Mouse (Mus musculus) frontal cortex, postnatal 14 days (tissue): ENCODE results near the gene Parvb.
A peak's percentile ranks its signal among the peaks of the same experiment; 100 is the strongest.

Source experiments
- DNase-seq, 2 experiments: peaks; one replicate each; pipeline ENCODE4 v3.0.0; 2022; ENCODE audit warnings: low spot score in 2 of 2

Gene Parvb

DNA sequence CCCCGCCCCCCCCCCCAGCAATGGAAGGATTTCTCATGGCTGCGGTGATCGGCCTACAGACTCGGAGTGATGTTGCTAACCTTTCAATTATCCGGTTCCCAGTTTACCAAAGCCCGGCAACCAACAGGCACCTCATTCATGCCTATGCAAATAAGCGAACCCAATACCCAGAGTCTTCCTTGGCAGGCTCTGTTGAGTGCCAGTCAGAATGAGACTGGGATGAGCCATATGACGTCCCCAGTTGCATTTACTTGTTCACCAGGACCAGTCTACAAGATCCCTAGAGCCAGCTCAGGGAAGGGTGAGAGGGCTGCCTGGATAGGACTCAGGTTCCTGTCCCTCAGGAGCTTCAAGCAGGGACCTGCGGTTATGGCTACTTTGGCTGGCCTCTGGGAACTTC, 62.5 kb downstream of the Parvb start:
- DNase-seq = no peak

DNA sequence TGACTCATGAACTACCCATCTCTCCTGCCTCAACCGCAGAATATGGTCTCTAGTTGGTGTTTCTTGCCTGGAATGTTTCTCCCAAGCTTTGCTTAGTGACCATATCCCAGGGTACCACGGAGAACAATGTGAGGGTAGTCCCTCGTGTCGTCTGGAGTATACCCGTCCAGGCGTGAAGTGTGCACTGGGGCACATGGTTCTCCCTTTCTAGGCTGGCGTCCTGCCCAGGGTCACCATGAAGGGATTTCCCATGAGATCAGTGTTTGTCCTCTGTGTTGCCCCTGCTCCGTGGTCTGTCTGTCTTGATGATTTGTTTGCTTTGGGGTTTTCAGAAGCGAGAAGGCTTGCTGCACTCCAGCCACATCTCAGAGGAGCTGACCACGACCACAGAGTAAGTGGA, 63.4 kb downstream of the Parvb start:
- DNase-seq = no peak

DNA sequence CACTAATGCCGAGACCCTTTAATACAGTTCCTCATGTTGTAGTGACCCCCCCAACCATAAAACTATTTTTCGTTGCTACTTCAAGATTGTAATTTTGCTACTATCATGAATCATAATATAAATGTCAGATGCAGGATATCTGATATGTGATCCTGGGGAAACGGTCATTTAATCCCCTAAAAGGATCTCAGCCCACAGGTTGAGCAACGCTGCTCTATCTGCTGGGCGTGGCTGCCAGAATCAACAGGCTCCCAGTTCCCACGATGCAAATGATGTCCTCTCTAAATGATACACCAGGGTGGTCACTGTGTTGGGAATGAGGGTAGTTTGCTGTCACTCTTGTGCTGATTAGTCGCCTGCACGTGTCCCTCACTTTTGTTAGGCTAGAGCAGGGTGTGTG, 65.6 kb downstream of the Parvb start:
- no peak for DNase-seq

DNA sequence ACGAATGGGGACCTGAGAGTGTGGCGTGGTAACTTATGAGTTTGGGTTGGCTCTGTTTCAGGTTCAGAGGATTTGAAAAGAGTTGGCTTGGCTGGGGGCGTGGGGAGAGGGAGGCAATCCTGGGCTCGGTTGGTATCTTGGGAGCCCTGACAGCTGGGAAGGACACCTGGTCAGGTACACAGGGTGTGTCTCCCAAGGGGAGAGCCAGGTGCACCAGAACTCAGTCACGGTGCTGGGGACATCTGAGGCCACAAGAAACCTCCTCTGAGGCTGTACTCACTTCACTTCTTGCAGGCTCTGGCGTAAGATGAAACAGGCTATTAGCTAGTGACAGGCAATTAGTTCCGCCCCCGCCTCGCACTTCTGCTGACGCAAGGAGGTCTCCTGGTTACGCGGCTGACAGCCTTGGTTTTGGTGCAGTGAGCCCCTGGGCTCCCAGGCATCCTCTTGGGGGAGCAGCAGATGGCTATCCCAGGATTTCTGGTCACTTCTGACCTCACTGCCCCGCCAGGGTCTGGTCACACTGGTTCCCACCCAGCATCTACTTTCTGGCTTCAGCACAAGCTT, 67.0 kb downstream of the Parvb start:
- peak; percentile 40 to 62 for DNase-seq

DNA sequence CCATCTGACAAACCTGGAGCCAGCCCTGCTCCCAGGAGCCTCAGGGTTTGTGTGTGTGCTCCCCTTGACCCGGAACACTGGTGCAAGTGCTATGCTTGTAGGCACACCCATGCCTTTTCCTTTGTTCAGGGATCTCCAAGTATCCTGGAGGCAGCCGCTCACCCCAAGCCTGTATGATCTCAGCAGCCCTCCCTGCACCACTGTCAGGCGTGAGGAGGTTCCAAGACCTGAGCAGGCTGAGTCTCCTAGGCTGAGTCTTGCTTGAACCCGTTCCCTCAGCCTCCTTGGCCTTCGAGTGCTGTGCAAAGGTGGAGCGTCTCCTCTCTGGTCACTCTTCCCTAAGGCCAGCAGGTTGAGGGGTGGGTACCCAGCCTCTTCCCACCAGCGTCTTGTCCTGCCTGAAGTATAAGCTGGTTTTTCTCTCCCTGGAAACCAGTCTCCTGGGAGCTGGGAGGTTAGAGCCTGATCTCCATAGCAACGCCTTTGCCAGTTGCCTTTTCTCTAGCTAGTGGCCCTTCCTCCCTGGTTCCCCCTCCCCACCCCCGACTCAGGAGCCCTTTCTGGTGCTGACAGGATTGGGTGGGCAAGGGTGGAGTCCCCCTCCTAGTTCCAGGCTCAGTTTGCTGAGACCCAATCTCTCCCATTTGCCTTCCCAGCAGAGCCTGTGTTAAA, 68.0 kb downstream of the Parvb start:
- no peak for DNase-seq

DNA sequence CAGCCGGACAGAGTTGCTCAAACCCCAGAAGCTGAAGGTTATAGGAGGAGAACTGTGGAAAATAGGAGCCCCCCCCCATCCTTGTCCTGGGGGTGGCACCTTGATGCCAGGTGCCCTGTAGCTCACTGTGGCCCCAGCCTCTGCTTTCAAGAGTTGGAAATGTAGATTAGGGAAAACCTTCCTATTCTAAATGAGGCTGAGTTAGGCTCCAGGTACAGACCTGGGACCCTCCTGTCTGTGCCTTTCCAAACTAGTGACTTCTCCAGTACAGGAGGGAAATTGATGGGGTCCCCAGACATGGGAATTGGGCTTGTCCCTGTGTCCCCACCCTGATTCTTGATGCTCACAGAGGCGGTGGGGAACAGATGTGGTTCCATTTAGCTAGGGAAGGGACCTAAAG, 68.7 kb downstream of the Parvb start:
- DNase-seq = no peak

DNA sequence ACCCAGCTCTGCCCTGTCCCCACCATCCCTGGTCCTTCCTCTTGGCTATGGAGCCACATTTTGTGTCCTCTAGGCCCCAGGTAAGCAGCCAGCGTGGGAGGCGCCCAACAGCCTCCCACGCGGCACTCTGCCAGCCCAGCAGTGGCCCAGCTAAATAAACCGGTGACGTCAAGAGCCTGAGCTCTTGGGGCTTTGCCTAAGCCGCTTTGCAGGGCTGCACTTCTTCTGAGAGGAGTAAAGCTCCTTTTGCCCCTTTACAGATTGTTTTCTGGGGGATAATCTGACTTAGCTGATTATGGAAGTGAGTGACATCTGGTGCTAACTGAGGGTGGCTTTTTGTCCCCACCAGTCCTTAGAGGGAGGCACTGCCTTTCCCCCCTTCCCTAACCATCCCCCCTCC, 69.2 kb downstream of the Parvb start:
- DNase-seq = no peak

DNA sequence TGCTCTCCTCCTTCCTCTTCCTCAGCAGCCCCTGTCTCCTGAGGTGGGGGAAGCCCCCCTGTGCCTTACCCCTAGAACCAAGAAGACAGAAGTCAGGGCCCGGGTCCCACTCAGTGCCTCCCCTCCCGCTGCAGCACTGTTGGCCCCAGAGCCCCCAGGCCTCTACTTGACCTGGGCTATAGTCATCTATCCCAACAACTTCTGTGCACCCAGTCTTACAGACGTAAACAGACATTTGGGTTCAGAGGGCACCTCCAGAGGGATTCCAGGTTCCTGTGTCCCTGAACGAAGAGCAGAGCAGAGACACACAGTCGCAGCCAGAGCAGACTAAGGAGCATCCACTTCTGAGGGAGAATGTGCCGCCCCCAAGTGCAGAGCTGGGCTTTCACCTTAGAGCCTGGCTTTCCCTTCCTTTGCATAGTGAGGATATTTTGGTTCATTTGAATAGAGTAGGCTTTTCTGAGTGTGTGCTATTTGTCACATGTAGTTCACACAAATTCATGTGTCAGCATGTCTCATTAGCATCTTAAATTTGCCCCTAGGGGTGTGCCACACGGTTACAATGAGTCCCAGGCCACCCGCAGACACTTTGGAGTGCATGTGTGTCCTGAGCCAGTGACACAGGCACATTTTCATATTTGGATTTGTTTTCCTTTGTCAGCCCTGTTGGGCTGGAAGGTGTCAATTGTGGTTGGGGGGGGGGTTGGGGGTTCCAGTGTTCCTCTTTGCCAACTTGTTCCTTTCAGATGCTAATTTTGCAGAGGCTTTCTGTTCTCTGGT, 70.0 kb downstream of the Parvb start:
- DNase-seq = no peak

DNA sequence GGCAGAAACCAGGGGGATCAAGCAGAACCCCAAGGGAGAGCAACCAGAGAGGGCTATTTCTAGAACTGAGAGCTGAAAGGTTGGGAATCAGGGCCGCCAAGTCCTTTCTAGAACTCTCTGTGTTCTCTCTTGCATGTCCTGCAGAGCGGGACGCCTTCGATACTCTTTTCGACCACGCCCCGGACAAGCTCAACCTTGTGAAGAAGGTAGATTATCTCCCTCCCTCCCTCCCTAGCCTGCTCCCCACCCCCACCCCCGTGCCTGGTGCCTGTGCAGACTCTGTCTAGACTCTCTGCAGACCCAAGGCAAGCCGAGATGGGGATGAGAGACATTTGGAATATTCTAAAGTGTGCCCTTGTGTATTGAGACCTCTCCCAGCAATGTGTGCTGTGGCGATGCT, 71.4 kb downstream of the Parvb start:
- DNase-seq = no peak

DNA sequence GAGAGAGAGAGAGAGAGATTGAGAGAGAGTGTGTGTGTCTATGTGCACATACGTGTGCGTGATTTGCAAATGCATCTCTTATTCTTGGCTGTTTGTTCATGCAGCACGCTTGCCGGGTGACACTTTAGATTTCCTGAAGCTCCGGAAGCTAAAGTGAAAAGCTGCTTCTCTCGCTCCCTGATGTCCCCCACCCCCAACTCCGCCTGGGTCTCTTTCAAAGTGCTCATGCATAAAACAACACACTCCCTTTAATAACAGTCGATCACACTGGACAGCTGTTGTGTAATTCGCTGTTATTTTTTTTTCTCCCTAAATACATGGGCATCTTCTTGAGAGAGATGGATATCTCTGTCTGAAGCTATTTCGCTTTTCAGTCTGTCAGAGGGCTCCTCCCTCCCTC, 73.5 kb downstream of the Parvb start:
- no peak for DNase-seq

DNA sequence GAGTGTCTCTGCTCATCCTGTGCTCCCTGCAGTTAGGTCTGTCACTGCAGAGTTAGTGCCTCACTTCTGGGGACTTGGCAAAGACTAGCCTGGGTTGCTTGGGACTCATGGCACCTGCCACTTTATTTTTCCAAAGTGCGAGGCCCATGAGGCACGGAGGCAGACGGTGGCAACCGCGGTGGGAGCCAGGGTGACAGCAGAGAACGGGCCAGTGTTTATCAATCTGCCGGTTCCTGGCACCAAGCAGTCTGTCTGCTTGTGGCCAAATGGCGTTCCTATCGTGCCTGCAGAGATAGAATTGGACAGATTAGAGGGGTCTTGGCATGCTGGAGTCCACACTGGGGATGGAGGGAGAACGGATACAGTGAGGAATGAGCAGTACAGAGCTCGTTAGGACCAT, 78.4 kb downstream of the Parvb start:
- no peak for DNase-seq

DNA sequence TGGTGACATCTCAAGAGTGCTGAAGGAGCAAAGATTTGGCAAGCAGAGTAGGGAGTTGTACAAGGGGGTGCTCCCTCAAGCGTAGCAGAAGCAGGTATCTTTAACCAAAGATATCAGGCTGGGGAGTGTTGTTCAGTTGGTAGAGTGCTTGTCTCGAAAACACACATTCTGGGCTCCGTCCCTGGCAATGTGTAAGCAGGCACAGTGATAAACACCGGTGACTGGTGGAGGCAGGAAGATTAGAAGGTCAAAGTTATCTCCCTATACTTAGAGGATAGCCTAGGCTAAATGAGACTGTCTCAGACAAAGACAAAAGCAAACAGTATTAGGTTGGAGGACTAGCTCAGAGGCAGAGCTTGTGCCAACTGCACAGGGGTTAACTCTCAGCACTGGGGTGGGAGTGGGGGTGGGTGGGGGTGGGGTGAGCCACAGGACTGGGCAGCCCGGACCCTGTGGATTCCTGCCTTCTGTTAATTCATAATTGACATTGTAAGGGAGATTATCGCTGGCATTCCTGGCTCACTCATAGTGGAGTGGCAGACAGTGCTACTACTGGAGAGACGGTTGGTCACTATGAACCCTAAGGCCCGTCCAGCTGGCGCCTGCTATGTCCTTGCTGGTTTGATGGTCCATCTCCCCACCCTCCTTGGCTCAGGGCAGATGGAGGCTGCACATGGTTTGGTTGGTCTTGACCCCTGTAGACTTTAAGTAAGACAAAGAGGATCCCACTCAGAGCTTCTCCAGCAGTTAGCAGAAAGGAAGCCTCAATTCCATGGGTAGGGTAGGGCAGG, 79.6 kb downstream of the Parvb start:
- DNase-seq = no peak

DNA sequence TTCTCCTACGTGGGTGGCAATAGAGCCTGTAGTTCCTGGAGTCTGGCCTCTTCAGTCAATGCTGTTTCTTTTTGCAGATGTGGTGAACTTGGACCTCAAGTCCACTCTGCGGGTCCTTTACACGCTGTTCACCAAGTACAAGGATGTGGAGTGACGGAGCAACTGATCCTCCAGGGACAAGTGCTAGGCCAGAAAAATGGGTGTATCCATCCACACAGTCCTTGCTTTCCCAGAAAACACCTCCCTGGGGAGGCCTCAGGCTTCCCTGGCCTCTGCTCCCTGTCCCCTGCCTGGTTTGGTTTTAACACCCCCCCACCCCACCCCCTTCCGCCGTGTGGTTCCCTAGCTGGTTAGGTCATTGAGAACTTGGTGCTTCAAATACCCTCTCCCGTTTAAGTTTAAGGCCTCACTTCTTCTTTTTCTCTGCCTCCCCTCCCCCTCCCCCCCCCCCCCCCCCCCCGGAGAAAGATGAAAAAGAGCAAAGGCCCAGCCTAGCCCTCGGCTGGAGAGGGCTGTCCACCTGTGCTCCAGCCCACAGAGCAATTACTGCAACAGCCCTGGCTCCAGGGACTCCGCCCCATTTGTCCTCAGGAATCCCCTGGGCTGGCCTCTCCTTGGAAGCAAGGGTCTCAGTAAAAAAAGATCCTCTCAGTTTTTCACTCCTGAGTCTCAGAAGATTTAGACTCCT, 81.2 kb downstream of the Parvb start:
- no peak for DNase-seq

DNA sequence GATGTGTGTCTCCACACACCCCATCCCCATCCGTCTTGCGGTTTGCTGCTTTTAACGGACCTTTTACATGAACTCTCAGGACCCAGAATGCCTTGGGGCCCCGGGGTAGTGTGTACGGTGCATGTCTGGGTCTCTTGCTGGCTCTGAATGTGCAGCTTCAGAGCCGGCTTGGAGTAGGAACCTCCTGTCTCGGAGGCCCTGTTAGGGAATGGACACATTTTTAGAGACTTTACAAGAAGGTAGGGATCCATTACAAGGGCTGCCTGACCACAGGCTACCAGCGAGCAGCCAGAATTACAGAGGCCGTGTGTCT, 81.7 kb downstream of the Parvb start:
- DNase-seq = no peak

DNA sequence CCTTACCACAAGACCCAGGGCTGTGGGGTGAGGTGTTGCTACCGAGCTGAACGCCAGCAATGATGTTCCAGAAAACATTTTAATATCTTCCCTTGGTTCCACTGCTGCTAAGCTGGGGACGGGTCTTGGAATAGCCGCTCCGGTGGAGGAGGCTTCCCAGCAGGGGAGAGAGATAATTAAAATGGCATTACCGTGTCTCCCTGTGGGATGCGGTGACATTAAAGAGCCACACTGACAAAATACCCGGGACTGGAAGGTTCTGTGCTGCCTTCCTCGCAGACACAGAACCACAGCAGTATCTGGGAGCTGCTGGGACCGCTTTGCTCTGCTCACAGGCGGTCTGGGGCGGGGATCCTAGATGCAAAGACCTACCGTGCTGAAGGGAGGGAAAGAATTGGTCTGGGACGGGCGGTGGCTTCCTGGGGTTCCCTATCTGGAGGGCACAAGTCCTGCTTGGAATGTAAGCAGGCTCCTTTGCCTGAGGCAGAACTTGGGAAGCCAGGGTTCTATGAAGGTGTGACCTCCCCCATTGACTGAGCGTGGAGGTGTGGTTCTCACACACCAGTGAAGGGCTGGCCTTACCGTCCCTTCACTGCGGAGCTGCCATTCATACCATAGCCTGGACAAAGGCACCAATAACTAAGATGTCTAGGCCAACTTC, 82.7 kb downstream of the Parvb start:
- DNase-seq = no peak

DNA sequence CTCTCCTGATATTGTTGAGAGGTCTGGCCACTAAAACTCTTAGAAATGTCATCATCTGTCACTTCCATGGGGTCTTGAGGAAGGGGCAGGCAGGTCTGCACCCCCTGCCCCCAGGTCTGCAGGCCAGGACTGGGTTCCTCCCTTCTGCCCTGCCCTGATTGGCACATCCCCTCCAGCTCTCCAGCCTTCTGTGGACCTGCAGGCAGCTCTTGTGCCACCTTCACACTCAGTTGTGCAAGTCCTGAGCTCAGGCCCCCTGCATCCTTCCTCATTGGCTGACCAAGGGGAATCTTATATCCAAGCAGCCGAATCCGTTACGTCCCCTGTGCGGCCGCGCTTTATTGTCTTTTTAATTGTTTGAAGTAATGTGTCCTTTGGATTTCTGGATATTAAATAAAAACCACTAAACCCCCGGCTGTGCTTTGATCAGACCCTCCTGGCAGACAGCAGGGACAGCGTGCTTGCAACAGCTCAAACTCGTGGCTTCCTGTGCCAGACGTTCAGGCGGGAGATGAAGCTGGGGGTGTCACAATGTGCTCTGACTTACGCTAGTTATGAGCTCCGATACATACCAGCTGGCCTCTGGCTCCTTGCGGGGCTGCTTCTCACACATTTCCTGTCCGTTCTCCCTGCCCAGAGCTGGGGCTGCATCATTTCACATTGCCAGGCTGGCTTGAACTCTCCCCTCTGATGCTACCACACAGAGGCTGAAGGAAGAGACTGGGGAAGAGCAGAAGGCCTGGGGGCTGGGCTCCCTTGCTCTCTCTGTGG, 83.6 kb downstream of the Parvb start:
- DNase-seq = no peak

DNA sequence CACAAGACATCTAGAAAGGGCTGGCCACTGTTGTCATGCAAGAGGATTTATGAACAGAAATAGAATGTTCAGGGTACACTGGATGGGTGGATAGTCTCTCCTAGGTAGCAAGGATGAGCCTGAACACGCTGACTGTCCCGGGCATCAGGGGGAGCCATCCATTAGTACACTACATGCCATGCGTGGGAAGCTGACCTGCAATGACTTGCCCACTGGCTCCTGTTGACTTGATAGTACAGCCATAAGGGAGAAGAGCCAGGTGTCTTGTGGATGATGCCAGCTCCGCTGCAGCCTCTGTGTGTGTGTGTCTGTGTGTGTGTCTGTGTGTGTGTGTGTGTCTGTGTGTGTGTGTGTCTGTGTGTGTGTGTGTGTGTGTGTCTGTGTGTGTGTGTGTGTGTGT, 87.5 kb downstream of the Parvb start:
- DNase-seq = no peak

DNA sequence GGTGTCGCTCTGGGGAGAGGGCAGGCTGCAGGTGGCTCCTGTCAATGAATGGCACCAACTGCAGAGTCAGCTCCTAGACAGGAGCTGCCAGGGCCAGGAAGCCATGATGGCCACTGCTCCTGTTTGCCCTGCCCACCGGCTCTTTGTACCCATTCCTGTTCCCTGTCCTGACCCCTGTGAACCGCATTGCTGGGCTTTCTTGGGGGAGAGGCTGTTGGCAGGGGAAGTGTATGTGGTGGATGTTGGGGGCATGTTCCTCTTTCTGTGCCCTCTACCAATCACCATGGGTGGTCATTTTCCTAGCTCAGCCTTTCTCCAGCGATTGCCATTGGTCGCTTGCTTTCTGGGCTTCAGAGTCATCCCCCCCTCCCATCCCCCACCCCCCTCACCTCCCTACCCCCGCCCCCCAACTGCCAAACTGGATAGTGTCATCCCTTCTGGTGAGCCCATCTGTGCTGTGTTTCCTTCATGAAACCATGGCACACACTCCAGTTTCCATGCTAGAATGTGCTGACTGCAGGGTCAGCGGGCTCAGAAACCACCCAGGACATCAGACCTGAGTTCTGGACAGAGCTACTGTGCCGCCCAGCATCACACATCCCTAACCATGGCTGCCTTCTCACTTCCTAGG, 89.8 kb downstream of the Parvb start:
- DNase-seq = no peak

DNA sequence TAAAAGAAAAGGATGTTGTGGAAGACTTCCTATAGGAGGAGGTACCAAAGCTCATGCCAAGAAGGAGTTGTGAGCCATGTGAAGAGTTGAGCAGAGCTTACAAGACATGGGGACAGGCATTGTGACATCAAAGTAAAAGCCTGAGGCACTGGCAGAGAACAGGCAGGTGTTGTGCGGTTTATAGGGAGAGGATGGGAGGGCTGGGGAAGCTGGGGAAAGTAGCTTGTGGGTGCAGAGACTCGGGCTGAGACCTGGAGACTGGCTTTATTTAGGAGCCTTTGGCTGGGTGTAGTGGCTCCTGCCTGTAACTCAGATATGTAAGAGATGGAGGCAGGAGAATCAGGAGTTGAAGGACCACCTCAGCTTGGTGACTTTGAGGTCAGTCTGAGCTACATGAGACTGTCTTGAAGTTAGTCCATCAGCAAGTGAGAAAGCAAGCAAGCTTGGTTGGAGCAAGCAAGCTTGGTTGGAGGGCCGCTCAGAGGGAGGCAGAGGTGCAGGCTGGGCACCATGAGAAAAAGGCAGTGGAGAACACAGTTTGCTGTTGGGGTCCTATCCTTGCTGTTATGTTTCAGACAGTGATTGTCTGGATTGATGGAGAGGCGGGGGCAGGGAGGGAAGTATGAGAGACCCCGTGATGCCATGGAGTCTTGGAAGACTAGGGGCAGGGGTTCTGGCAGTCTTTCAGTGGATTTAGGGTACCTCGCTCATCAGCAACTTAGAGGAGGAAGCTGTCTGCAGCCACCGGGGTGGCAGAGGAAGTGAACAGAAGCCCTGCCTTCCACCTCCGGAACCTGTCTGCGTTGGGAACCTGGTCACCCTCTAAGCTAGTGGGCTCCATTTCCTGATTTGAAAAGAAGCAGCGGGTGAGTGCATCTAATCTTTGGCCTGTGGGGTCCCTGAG, 92.4 kb downstream of the Parvb start, which contains the start of gene Parvg:
TSS of gene Parvg (plus strand) at position 61 of the 904 bp plus-strand sequence.
- DNase-seq = no peak
